Mouse (Mus musculus) heart, postnatal 0 days (tissue): ENCODE data around the gene Acsf2. TPM values are rescaled to one million over a fixed set of nuclear protein-coding genes. Genes with fewer than 3 reads are reported as not detected.

ENCODE experiments used
- ATAC-seq: fragments of 200-750 bp; cut with Nextera tagmentation; 2 replicates; pipeline ENCODE4 v1.8.0; 2017; ENCODE audit warnings: low read depth, moderate number of reproducible peaks, moderate library complexity; ENCODE audit not compliant: insufficient read depth
- DNase-seq: peaks from one replicate; pipeline ENCODE4 v3.0.0-alpha.2; 2016; ENCODE audit warnings: low spot score
- H3K27ac ChIP-seq: fragments of 300-500 bp; sonication (generic); 2 replicates; pipeline ENCODE4 v1.5.1; 2014; ENCODE audit warnings: low read depth, mild to moderate bottlenecking
- H3K27me3 ChIP-seq: fragments of 300-500 bp; sonication (generic); 2 replicates; pipeline ENCODE4 v1.6.1; 2014; ENCODE audit warnings: low read length, mixed read lengths; ENCODE audit not compliant: control insufficient read depth, insufficient read depth
- H3K36me3 ChIP-seq: fragments of 300-500 bp; sonication (generic); replicated peaks from 2 replicates; pipeline ENCODE4 v1.6.1; 2014; ENCODE audit warnings: low read length, mixed read lengths; ENCODE audit not compliant: control insufficient read depth, insufficient read depth
- H3K4me1 ChIP-seq: fragments of 300-500 bp; sonication (generic); 2 replicates; pipeline ENCODE4 v1.6.1; 2014; ENCODE audit warnings: antibody characterized with exemption; ENCODE audit not compliant: control insufficient read depth, insufficient read depth
- H3K4me2 ChIP-seq: fragments of 300-500 bp; sonication (generic); 2 replicates; pipeline ENCODE4 v1.6.1; 2014; ENCODE audit warnings: low read depth, mild to moderate bottlenecking, low read length, moderate library complexity
- H3K4me3 ChIP-seq: fragments of 300-500 bp; sonication (generic); 2 replicates; pipeline ENCODE4 v1.5.1; 2014; ENCODE audit warnings: low read depth, low read length
- H3K9ac ChIP-seq: fragments of 300-500 bp; sonication (generic); replicated peaks from 2 replicates; pipeline ENCODE4 v1.6.1; 2014; ENCODE audit warnings: low read depth, low read length, mixed read lengths
- H3K9me3 ChIP-seq: fragments of 300-500 bp; sonication (generic); replicated peaks from 2 replicates; pipeline ENCODE4 v1.6.1; 2016; ENCODE audit warnings: low read length; ENCODE audit not compliant: control insufficient read depth
- CTCF ChIP-seq: IDR thresholded peaks from 2 replicates; pipeline ENCODE4 v1.5.1; 2016; ENCODE audit warnings: antibody characterized with exemption, control low read depth, low read depth
- EP300 ChIP-seq: IDR thresholded peaks from 2 replicates; pipeline ENCODE4 v1.6.1; 2016; ENCODE audit warnings: antibody characterized with exemption, low read depth
- WGBS: fragments of 180-500 bp; shearing (Covaris S2); extraction: QIAGEN DNeasy Blood & Tissue Kit; methylation state at CpG from one replicate; pipeline ENCODE4 v1.1.7; 2014; 5-methylcytosine and 5-hydroxymethylcytosine counted together
- polyA plus RNA-seq: library from polyadenylated mRNA; unstranded; fragments of >200 nt; fragmentation: Nextera tagmentation; extraction: Ambion mirVana; gene quantifications from 2 replicates; pipeline ENCODE4 v1.2.1, GENCODE M21; 2015
- total RNA-seq: library from RNA; depleted of rRNA; stranded (reverse); fragments of >200 nt; gene quantifications from 2 replicates; pipeline ENCODE4 v1.2.3, GENCODE M21; 2014; ENCODE audit warnings: low replicate concordance

The Acsf2 gene
- total and polyA plus RNA-seq, 2 experiments from 2014 or later = 2.6 to 6.6 TPM

GRCm38 (mm10) chr11:94564437-94565150 is 37.1 kb downstream of the Acsf2 start, which contains the start of gene Chad:
Gene Chad (plus strand): TSS chr11:94565047.
- H3K36me3 ChIP-seq = no peaks in the 10 kb centered on the region
- ATAC-seq (peak; percentile 54), DNase-seq (peak; percentile 62)
- H3K27me3 ChIP-seq = 0 out of 2 replicates have a peak, but pooled peaks cover 13% of the 10 kb centered on the region
- H3K4me1 ChIP-seq = peaks cover 13% of the 10 kb centered on the region
- peak within 1 kb of the TSS; percentile 27; the same call in 1 of the 2 replicates for H3K9ac ChIP-seq
- WGBS = 7% methylated on average over 35 of the region's 35 CpGs
- no peak within 1 kb of the TSS for H3K27ac ChIP-seq
- peak within 1 kb of the TSS; percentile 55 for H3K4me2 ChIP-seq
- H3K9me3 ChIP-seq = no peaks in the 10 kb centered on the region
- H3K4me3 ChIP-seq = peak within 1 kb of the TSS; percentile 17
- TF ChIP-seq CTCF (peak; percentile 33; the same call in 1 of the 2 replicates), EP300 (no peak)

- 0 out of 2 replicates have a peak, but pooled peaks cover 5% of the 10 kb centered on the region for H3K36me3 ChIP-seq
- no peak for DNase-seq
- no peaks in the 10 kb centered on the region for H3K9me3 ChIP-seq
- ATAC-seq = no peak
- no peak overlapping the region for H3K9ac ChIP-seq
- H3K4me3 ChIP-seq = no peak overlapping the region
- H3K4me2 ChIP-seq = peak overlapping the region; percentile 55
- no peak overlapping the region for H3K27ac ChIP-seq
- peaks cover 13% of the 10 kb centered on the region for H3K4me1 ChIP-seq
- 59% methylated on average over 5 of the region's 5 CpGs for WGBS
- 0 out of 2 replicates have a peak, but pooled peaks cover 13% of the 10 kb centered on the region for H3K27me3 ChIP-seq
- no peak for TF ChIP-seq CTCF
- no peak for TF ChIP-seq EP300
Observed at GRCm38 (mm10) chr11:94563821-94564220, 37.9 kb downstream of the Acsf2 start.

DNA sequence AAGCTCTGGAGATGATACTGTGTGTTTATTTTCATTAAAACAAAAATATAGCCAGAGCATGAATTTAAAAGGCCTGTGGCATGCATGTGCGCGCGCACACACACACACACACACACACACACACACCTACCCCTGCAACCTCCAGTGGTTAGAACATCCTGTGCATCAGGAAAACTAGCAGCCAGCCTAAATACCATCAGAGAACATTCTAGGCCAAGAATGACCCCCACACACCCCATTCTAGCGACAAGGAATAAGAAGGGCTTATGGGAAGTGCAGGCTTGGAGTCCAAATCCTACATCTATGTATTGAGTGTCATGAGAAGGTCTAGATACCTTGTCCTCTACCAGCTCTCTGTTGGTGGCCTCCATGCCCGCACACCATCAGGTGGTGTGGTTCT is 38.3 kb downstream of the Acsf2 start:
- ATAC-seq (no peak), DNase-seq (no peak)
- no peak overlapping the region for H3K4me2 ChIP-seq
- H3K36me3 ChIP-seq = peaks cover 9% of the 10 kb centered on the region; the same call in 1 of the 2 replicates
- H3K9me3 ChIP-seq = no peaks in the 10 kb centered on the region
- no peak overlapping the region for H3K4me3 ChIP-seq
- H3K4me1 ChIP-seq = peaks cover 13% of the 10 kb centered on the region
- no peak overlapping the region for H3K9ac ChIP-seq
- WGBS = 92% methylated on average over 5 of the region's 5 CpGs
- no peak overlapping the region for H3K27ac ChIP-seq
- 0 out of 2 replicates have a peak, but pooled peaks cover 13% of the 10 kb centered on the region for H3K27me3 ChIP-seq
- TF ChIP-seq CTCF (no peak), EP300 (no peak)

GRCm38 (mm10) chr11:94558226-94558625 is 43.4 kb downstream of the Acsf2 start:
- no peak for TF ChIP-seq EP300
- no peak for TF ChIP-seq CTCF
- H3K27ac ChIP-seq = no peak overlapping the region
- H3K27me3 ChIP-seq = no peaks in the 10 kb centered on the region
- no peaks in the 10 kb centered on the region for H3K4me1 ChIP-seq
- H3K4me2 ChIP-seq = no peak overlapping the region
- WGBS = 51% methylated on average over 3 of the region's 3 CpGs
- ATAC-seq (no peak), DNase-seq (no peak)
- peaks cover 9% of the 10 kb centered on the region; the same call in 1 of the 2 replicates for H3K36me3 ChIP-seq
- H3K4me3 ChIP-seq = no peak overlapping the region
- no peak overlapping the region for H3K9ac ChIP-seq
- no peaks in the 10 kb centered on the region for H3K9me3 ChIP-seq

DNA sequence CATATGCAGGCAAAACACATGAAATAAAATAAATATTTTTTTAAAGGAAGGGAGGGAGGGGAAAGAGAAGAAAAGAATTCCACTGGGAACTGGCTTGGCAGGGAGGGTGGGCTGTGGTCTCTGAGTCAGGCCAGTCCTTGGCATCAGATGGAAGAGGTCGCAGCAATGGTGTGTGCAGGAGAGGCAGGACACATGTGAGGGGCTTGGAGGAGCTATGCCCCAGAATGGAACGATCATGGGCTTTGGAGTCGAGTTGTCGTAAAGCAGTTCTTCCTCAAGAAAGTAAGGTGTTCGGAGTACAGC is 51.3 kb downstream of the Acsf2 start:
- peaks cover 10% of the 10 kb centered on the region for H3K4me1 ChIP-seq
- H3K4me3 ChIP-seq = no peak overlapping the region
- no peak overlapping the region for H3K27ac ChIP-seq
- no peak for TF ChIP-seq EP300
- no peak for TF ChIP-seq CTCF
- ATAC-seq (no peak), DNase-seq (no peak)
- H3K4me2 ChIP-seq = no peak overlapping the region
- no peaks in the 10 kb centered on the region for H3K9me3 ChIP-seq
- WGBS = 84% methylated on average over 5 of the region's 5 CpGs
- no peaks in the 10 kb centered on the region for H3K36me3 ChIP-seq
- no peak overlapping the region for H3K9ac ChIP-seq
- no peaks in the 10 kb centered on the region for H3K27me3 ChIP-seq
